Mouse (Mus musculus): ENCODE data around the gene Cyp2d40. TPM values are rescaled to one million over a fixed set of nuclear protein-coding genes. Genes with fewer than 3 reads are reported as not detected.

Gene Cyp2d40
- not detected in 2 replicates for polyA plus RNA-seq (2015; fragmentation: Nextera tagmentation; extraction: Ambion mirVana)

GRCm38 (mm10) chr15:82763631-82764420, at the start of gene Cyp2d40:
Gene Cyp2d40 (minus strand): TSS chr15:82764183.
- WGBS: 94% methylated on average over 9 of the region's 9 CpGs
- Histone ChIP-seq H3K9ac (replicated peaks) (no peak within 1 kb of the TSS), H3K9me3 (no peaks in the 10 kb centered on the region), H3K27ac (no peak within 1 kb of the TSS), H3K36me3 (no peaks in the 10 kb centered on the region), H3K4me1 (replicated peaks) (no peaks in the 10 kb centered on the region), H3K4me3 (replicated peaks) (no peak within 1 kb of the TSS), H3K4me2 (replicated peaks) (no peak within 1 kb of the TSS), H3K27me3 (no peaks in the 10 kb centered on the region)
- no peak for ATAC-seq

GRCm38 (mm10) chr15:82810556-82810955, 46.6 kb upstream of the Cyp2d40 start:
- WGBS: 87% methylated on average over 1 of the region's 1 CpGs
- peaks cover 10% of the 10 kb centered on the region for H3K4me1 ChIP-seq (replicated peaks)
- peaks cover 36% of the 10 kb centered on the region for H3K36me3 ChIP-seq
- H3K4me3 ChIP-seq (replicated peaks): no peak overlapping the region
- ATAC-seq: no peak
- no peak overlapping the region for H3K9ac ChIP-seq (replicated peaks)
- no peaks in the 10 kb centered on the region for H3K27me3 ChIP-seq
- no peaks in the 10 kb centered on the region for H3K9me3 ChIP-seq
- H3K4me2 ChIP-seq (replicated peaks): no peak overlapping the region
- H3K27ac ChIP-seq: no peak overlapping the region

- Histone ChIP-seq H3K27ac (no peak overlapping the region), H3K36me3 (peaks cover 35% of the 10 kb centered on the region), H3K4me3 (replicated peaks) (no peak overlapping the region), H3K9ac (replicated peaks) (no peak overlapping the region), H3K27me3 (no peaks in the 10 kb centered on the region), H3K4me1 (replicated peaks) (peaks cover 10% of the 10 kb centered on the region), H3K9me3 (no peaks in the 10 kb centered on the region), H3K4me2 (replicated peaks) (no peak overlapping the region)
- no peak for ATAC-seq
- WGBS: 61% methylated on average over 6 of the region's 6 CpGs
Observed at GRCm38 (mm10) chr15:82809511-82809910, 45.5 kb upstream of the Cyp2d40 start.

- no peak for ATAC-seq
- no peaks in the 10 kb centered on the region for H3K27me3 ChIP-seq
- no peak overlapping the region for H3K27ac ChIP-seq
- 82% methylated on average over 5 of the region's 5 CpGs for WGBS
- no peaks in the 10 kb centered on the region for H3K9me3 ChIP-seq
- H3K4me1 ChIP-seq (replicated peaks): peaks cover 10% of the 10 kb centered on the region
- H3K4me3 ChIP-seq (replicated peaks): no peak overlapping the region
- no peak overlapping the region for H3K4me2 ChIP-seq (replicated peaks)
- peaks cover 23% of the 10 kb centered on the region for H3K36me3 ChIP-seq
- H3K9ac ChIP-seq (replicated peaks): no peak overlapping the region
Observed at GRCm38 (mm10) chr15:82806969-82807763, 43.2 kb upstream of the Cyp2d40 start.

GRCm38 (mm10) chr15:82804708-82805639, 41.0 kb upstream of the Cyp2d40 start:
- no peak for ATAC-seq
- H3K27me3 ChIP-seq: no peaks in the 10 kb centered on the region
- peaks cover 6% of the 10 kb centered on the region for H3K36me3 ChIP-seq
- H3K9me3 ChIP-seq: no peaks in the 10 kb centered on the region
- H3K27ac ChIP-seq: no peak overlapping the region
- no peak overlapping the region for H3K9ac ChIP-seq (replicated peaks)
- WGBS: 72% methylated on average over 5 of the region's 5 CpGs
- peaks cover 6% of the 10 kb centered on the region for H3K4me1 ChIP-seq (replicated peaks)
- H3K4me2 ChIP-seq (replicated peaks): no peak overlapping the region
- no peak overlapping the region for H3K4me3 ChIP-seq (replicated peaks)

GRCm38 (mm10) chr15:82795936-82796440, 32.0 kb upstream of the Cyp2d40 start:
- Histone ChIP-seq H3K27ac (no peak overlapping the region), H3K9me3 (no peaks in the 10 kb centered on the region), H3K4me2 (replicated peaks) (no peak overlapping the region), H3K27me3 (no peaks in the 10 kb centered on the region), H3K9ac (replicated peaks) (no peak overlapping the region), H3K4me3 (replicated peaks) (no peak overlapping the region), H3K4me1 (replicated peaks) (no peaks in the 10 kb centered on the region), H3K36me3 (no peaks in the 10 kb centered on the region)
- WGBS: 89% methylated on average over 3 of the region's 3 CpGs
- ATAC-seq: no peak

GRCm38 (mm10) chr15:82794277-82794676, 30.3 kb upstream of the Cyp2d40 start, which contains the start of gene Cyp2d26:
Gene Cyp2d26 (minus strand): TSS chr15:82794294.
- no peak for ATAC-seq

GRCm38 (mm10) chr15:82793868-82794267, 29.9 kb upstream of the Cyp2d40 start:
- no peaks in the 10 kb centered on the region for H3K27me3 ChIP-seq
- no peaks in the 10 kb centered on the region for H3K4me1 ChIP-seq (replicated peaks)
- 88% methylated on average over 6 of the region's 6 CpGs for WGBS
- no peak overlapping the region for H3K27ac ChIP-seq
- no peak overlapping the region for H3K4me2 ChIP-seq (replicated peaks)
- no peaks in the 10 kb centered on the region for H3K9me3 ChIP-seq
- no peak overlapping the region for H3K9ac ChIP-seq (replicated peaks)
- ATAC-seq: no peak
- H3K36me3 ChIP-seq: no peaks in the 10 kb centered on the region
- H3K4me3 ChIP-seq (replicated peaks): no peak overlapping the region

More at GRCm38 (mm10) chr15:82794277-82794676, 30.3 kb upstream of the Cyp2d40 start, which contains the start of gene Cyp2d26:
- H3K9me3 ChIP-seq: no peaks in the 10 kb centered on the region
- H3K27me3 ChIP-seq: no peaks in the 10 kb centered on the region
- H3K9ac ChIP-seq (replicated peaks): no peak within 1 kb of the TSS
- no peak within 1 kb of the TSS for H3K4me3 ChIP-seq (replicated peaks)
- 89% methylated on average over 5 of the region's 5 CpGs for WGBS
- no peaks in the 10 kb centered on the region for H3K4me1 ChIP-seq (replicated peaks)
- H3K27ac ChIP-seq: no peak within 1 kb of the TSS
- no peaks in the 10 kb centered on the region for H3K36me3 ChIP-seq
- no peak within 1 kb of the TSS for H3K4me2 ChIP-seq (replicated peaks)

GRCm38 (mm10) chr15:82793454-82793853, 29.5 kb upstream of the Cyp2d40 start:
- 100% methylated on average over 1 of the region's 1 CpGs for WGBS
- Histone ChIP-seq H3K4me1 (replicated peaks) (no peaks in the 10 kb centered on the region), H3K27me3 (no peaks in the 10 kb centered on the region), H3K9ac (replicated peaks) (no peak overlapping the region), H3K9me3 (no peaks in the 10 kb centered on the region), H3K4me3 (replicated peaks) (no peak overlapping the region), H3K27ac (no peak overlapping the region), H3K4me2 (replicated peaks) (no peak overlapping the region), H3K36me3 (no peaks in the 10 kb centered on the region)
- no peak for ATAC-seq

- no peak overlapping the region for H3K4me2 ChIP-seq (replicated peaks)
- H3K27me3 ChIP-seq: no peaks in the 10 kb centered on the region
- no peak overlapping the region for H3K9ac ChIP-seq (replicated peaks)
- H3K27ac ChIP-seq: no peak overlapping the region
- no peak for ATAC-seq
- WGBS: 92% methylated on average over 11 of the region's 11 CpGs
- no peaks in the 10 kb centered on the region for H3K4me1 ChIP-seq (replicated peaks)
- H3K4me3 ChIP-seq (replicated peaks): no peak overlapping the region
- H3K36me3 ChIP-seq: no peaks in the 10 kb centered on the region
- no peaks in the 10 kb centered on the region for H3K9me3 ChIP-seq
Observed at GRCm38 (mm10) chr15:82792566-82792965, 28.6 kb upstream of the Cyp2d40 start.

- H3K4me1 ChIP-seq (replicated peaks): no peaks in the 10 kb centered on the region
- H3K27ac ChIP-seq: no peak overlapping the region
- H3K4me3 ChIP-seq (replicated peaks): no peak overlapping the region
- H3K4me2 ChIP-seq (replicated peaks): no peak overlapping the region
- no peak overlapping the region for H3K9ac ChIP-seq (replicated peaks)
- H3K27me3 ChIP-seq: no peaks in the 10 kb centered on the region
- WGBS: 88% methylated on average over 1 of the region's 1 CpGs
- no peak for ATAC-seq
- no peaks in the 10 kb centered on the region for H3K9me3 ChIP-seq
- H3K36me3 ChIP-seq: no peaks in the 10 kb centered on the region
Observed at GRCm38 (mm10) chr15:82784581-82784980, 20.6 kb upstream of the Cyp2d40 start.
